Mouse (Mus musculus) thymus, adult 2 months (tissue): ENCODE data around the gene Frk. TPM values are rescaled to one million over a fixed set of nuclear protein-coding genes. Genes with fewer than 3 reads are reported as not detected.

Experiments
- DNase-seq: peaks from one replicate; pipeline ENCODE4 v3.0.0; 2021
- H3K27ac ChIP-seq: fragments of 200-500 bp; 2 replicates; pipeline ENCODE4 v1.5.1; 2012; ENCODE audit warnings: low read length, control low read depth; ENCODE audit not compliant: control insufficient read depth, insufficient read depth
- H3K27me3 ChIP-seq: fragments of 200-500 bp; 2 replicates; pipeline ENCODE4 v1.6.1; 2012; ENCODE audit warnings: mild to moderate bottlenecking, low read length, moderate library complexity, mixed read lengths; ENCODE audit not compliant: control insufficient read depth, insufficient read depth
- H3K36me3 ChIP-seq: fragments of 200-500 bp; 2 replicates; pipeline ENCODE4 v1.6.1; 2012; ENCODE audit warnings: mild to moderate bottlenecking, low read length, moderate library complexity; ENCODE audit not compliant: control insufficient read depth, insufficient read depth
- H3K4me1 ChIP-seq: fragments of 200-500 bp; replicated peaks from 2 replicates; pipeline ENCODE4 v1.6.1; 2012; ENCODE audit warnings: low read length; ENCODE audit not compliant: control insufficient read depth, insufficient read depth
- H3K4me3 ChIP-seq: fragments of 200-500 bp; 2 replicates; pipeline ENCODE4 v1.5.1; 2012; ENCODE audit warnings: mild to moderate bottlenecking, low read length, control low read depth, moderate library complexity; ENCODE audit not compliant: control insufficient read depth, insufficient read depth
- CTCF ChIP-seq: fragments of 200-500 bp; IDR thresholded peaks from 2 replicates; pipeline ENCODE4 v1.5.1; 2012; ENCODE audit warnings: mild to moderate bottlenecking, control low read depth, low read length, moderate library complexity, borderline replicate concordance; ENCODE audit not compliant: control insufficient read depth, poor library complexity, insufficient read depth; ENCODE audit errors: extremely low read depth
- POLR2A ChIP-seq: fragments of 200-500 bp; IDR thresholded peaks from 2 replicates; pipeline ENCODE4 v1.6.1; 2012; ENCODE audit warnings: mild to moderate bottlenecking, low read length, control low read depth, moderate library complexity; ENCODE audit not compliant: control insufficient read depth, poor library complexity, insufficient read depth; ENCODE audit errors: extremely low read depth
- WGBS: fragments of 180-500 bp; shearing (Covaris S2); methylation state at CpG from one replicate; pipeline ENCODE4 v1.1.7; 2018; 5-methylcytosine and 5-hydroxymethylcytosine counted together
- polyA plus RNA-seq: library from polyadenylated mRNA; depleted of rRNA; stranded (reverse); fragments of >200 nt; gene quantifications from 2 replicates; pipeline ENCODE4 v1.2.3, GENCODE M21; 2012

Frk gene
- polyA plus RNA-seq, 1 experiment: 0.27 TPM

- Histone ChIP-seq H3K4me1 (no peaks in the 10 kb centered on the region), H3K27ac (no peak overlapping the region), H3K4me3 (no peak overlapping the region), H3K36me3 (no peaks in the 10 kb centered on the region), H3K27me3 (no peaks in the 10 kb centered on the region)
- no peak for TF ChIP-seq CTCF
- no peak for TF ChIP-seq POLR2A
- DNase-seq: no peak
- 92% methylated on average over 1 of the region's 1 CpGs for WGBS
Measured at GRCm38 (mm10) chr10:34525598-34525997, 42.4 kb downstream of the Frk start.

GRCm38 (mm10) chr10:34531766-34532165 is 48.6 kb downstream of the Frk start:
- Histone ChIP-seq H3K4me3 (no peak overlapping the region), H3K36me3 (no peaks in the 10 kb centered on the region), H3K27ac (no peak overlapping the region), H3K27me3 (no peaks in the 10 kb centered on the region), H3K4me1 (no peaks in the 10 kb centered on the region)
- 81% methylated on average over 1 of the region's 1 CpGs for WGBS
- no peak for TF ChIP-seq CTCF
- no peak for TF ChIP-seq POLR2A
- no peak for DNase-seq

- DNase-seq: no peak
- no peak overlapping the region for H3K4me3 ChIP-seq
- 48% methylated on average over 1 of the region's 1 CpGs for WGBS
- no peaks in the 10 kb centered on the region for H3K4me1 ChIP-seq
- H3K27ac ChIP-seq: no peak overlapping the region
- TF ChIP-seq CTCF (no peak), POLR2A (no peak)
- no peaks in the 10 kb centered on the region for H3K27me3 ChIP-seq
- H3K36me3 ChIP-seq: no peaks in the 10 kb centered on the region
Measured at GRCm38 (mm10) chr10:34532507-34532906, 49.3 kb downstream of the Frk start.

DNA sequence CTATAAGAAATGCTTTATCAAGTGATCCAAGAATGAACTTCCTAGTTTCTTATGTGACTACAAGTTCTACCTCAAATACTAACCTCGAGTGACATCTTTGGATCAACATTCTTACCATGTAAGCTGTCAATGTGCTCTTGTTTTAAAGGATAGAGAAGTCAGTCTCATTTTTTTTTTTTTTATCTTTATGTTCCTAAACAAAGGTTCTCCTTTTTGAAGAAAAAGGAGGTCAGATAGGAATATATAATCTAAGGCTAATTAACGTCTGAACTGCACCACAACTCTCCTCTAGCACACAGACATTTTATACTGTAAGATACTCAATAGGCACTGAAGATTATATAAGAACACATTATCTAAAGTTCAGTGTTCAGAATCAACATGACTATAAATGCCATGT is 57.5 kb downstream of the Frk start:
- no peaks in the 10 kb centered on the region for H3K4me1 ChIP-seq
- no peak for DNase-seq
- 86% methylated on average over 2 of the region's 2 CpGs for WGBS

GRCm38 (mm10) chr10:34541717-34542490 is 58.7 kb downstream of the Frk start:
- WGBS: 91% methylated on average over 3 of the region's 3 CpGs
- Histone ChIP-seq H3K27ac (no peak overlapping the region), H3K36me3 (no peaks in the 10 kb centered on the region), H3K4me1 (no peaks in the 10 kb centered on the region), H3K4me3 (no peak overlapping the region), H3K27me3 (no peaks in the 10 kb centered on the region)
- no peak for DNase-seq
- TF ChIP-seq POLR2A (no peak), CTCF (no peak)

More for the DNA sequence above, 57.5 kb downstream of the Frk start:
- H3K27me3 ChIP-seq: no peaks in the 10 kb centered on the region
- no peaks in the 10 kb centered on the region for H3K36me3 ChIP-seq
- TF ChIP-seq CTCF (no peak), POLR2A (no peak)
- H3K27ac ChIP-seq: no peak overlapping the region
- no peak overlapping the region for H3K4me3 ChIP-seq

- H3K4me3 ChIP-seq: no peak overlapping the region
- TF ChIP-seq CTCF (no peak), POLR2A (no peak)
Measured at GRCm38 (mm10) chr10:34550612-34551011, 67.4 kb downstream of the Frk start.

DNA sequence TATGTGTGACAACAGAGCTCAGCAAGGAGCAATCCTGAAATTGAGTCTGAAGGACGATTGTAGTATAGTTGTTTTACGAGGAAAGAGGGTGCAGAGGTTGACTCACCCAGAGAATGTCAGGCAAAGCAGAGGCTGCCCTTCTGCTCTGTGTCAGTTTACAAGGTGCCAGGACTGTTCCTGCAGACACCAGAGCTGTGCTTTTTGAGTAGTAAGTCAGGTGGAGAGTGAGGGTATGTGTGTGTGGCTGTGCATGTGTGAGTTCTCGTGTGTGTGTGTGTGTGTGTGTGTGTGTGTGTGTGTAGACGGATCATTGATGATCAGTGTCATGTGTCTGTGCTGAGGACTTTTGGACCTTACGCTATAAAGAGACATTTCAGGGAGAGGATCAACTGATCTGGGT is 68.4 kb downstream of the Frk start:
- TF ChIP-seq CTCF (no peak), POLR2A (no peak)
- no peak for DNase-seq
- 91% methylated on average over 5 of the region's 5 CpGs for WGBS
- no peak overlapping the region for H3K27ac ChIP-seq
- H3K27me3 ChIP-seq: no peaks in the 10 kb centered on the region
- H3K36me3 ChIP-seq: no peaks in the 10 kb centered on the region
- no peak overlapping the region for H3K4me3 ChIP-seq
- no peaks in the 10 kb centered on the region for H3K4me1 ChIP-seq

More at GRCm38 (mm10) chr10:34550612-34551011, 67.4 kb downstream of the Frk start:
- DNase-seq: no peak
- WGBS: 94% methylated on average over 5 of the region's 5 CpGs
- Histone ChIP-seq H3K27me3 (no peaks in the 10 kb centered on the region), H3K4me1 (no peaks in the 10 kb centered on the region), H3K36me3 (no peaks in the 10 kb centered on the region), H3K27ac (no peak overlapping the region)
